Mouse (Mus musculus) kidney, adult 2 months (tissue): ENCODE data around the gene Adra2b. TPM values are rescaled to one million over a fixed set of nuclear protein-coding genes. Genes with fewer than 3 reads are reported as not detected.

Experiments
- DNase-seq: peaks from one replicate; pipeline ENCODE4 v3.0.0; 2021
- H3K27ac ChIP-seq: fragments of 200-500 bp; 2 replicates; pipeline ENCODE4 v1.5.1; 2012; ENCODE audit warnings: low read depth, low read length, control low read depth, inconsistent platforms; ENCODE audit not compliant: insufficient read depth
- H3K27me3 ChIP-seq: fragments of 200-500 bp; replicated peaks from 2 replicates; pipeline ENCODE4 v1.6.1; 2012; ENCODE audit warnings: mild to moderate bottlenecking, moderate library complexity, low read length, inconsistent platforms; ENCODE audit not compliant: control insufficient read depth, insufficient read depth
- H3K36me3 ChIP-seq: fragments of 200-500 bp; 2 replicates; pipeline ENCODE4 v1.6.1; 2012; ENCODE audit warnings: mild to moderate bottlenecking, moderate library complexity, low read length, inconsistent platforms; ENCODE audit not compliant: control insufficient read depth, insufficient read depth
- H3K4me1 ChIP-seq: fragments of 200-500 bp; 2 replicates; pipeline ENCODE4 v1.6.1; 2011; ENCODE audit warnings: low read length; ENCODE audit not compliant: control insufficient read depth, insufficient read depth
- H3K4me3 ChIP-seq: fragments of 200-500 bp; 2 replicates; pipeline ENCODE4 v1.5.1; 2011; ENCODE audit warnings: mild to moderate bottlenecking, low read depth, low read length, control low read depth; ENCODE audit not compliant: insufficient read depth
- CTCF ChIP-seq: fragments of 200-500 bp; conservative IDR thresholded peaks from 2 replicates; pipeline ENCODE4 v1.5.1; 2011; ENCODE audit warnings: low read depth, mild to moderate bottlenecking, control low read depth, low read length, moderate library complexity, mixed read lengths; ENCODE audit not compliant: insufficient read depth, insufficient read length
- POLR2A ChIP-seq: fragments of 200-500 bp; IDR thresholded peaks from one replicate; pipeline ENCODE4 v1.6.1; 2011; ENCODE audit warnings: low read depth, low read length, control low read depth
- WGBS: fragments of 180-500 bp; shearing (Covaris S2); methylation state at CpG from one replicate; pipeline ENCODE4 v1.1.7; 2018; 5-methylcytosine and 5-hydroxymethylcytosine counted together
- polyA plus RNA-seq: library from polyadenylated mRNA; depleted of rRNA; stranded (reverse); fragments of >200 nt; gene quantifications from 2 replicates; pipeline ENCODE4 v1.2.3, GENCODE M21; 2012; rRNA removed

Gene Adra2b
- polyA plus RNA-seq, 1 experiment, result 64.7 TPM

DNA sequence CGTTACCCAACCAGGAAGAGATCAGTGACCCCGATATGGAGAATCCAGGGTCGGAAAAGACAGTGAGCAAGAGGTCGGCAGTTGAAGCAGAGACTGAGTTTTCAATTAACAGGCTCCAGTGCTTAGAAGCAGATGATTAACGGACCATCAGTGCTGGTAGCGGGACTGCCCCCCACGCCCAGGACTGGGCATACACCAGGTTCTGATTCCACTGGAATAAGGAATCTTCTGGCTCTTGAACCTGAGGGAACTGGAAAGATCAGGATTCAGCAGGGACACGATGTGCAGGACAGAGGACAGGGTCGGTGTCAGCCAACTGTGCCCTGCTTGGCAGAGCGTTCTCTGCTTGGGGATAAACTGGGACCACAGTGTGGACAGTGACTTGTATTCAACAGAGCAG lies 52.8 kb downstream of the Adra2b start:
- Histone ChIP-seq H3K4me3 (no peak overlapping the region), H3K36me3 (no peaks in the 10 kb centered on the region), H3K27me3 (no peaks in the 10 kb centered on the region), H3K4me1 (peaks cover 15% of the 10 kb centered on the region; the same call in 1 of the 2 replicates), H3K27ac (peak overlapping the region; percentile 97)
- TF ChIP-seq CTCF (no peak), POLR2A (no peak)
- WGBS, result 24% methylated on average over 10 of the region's 10 CpGs
- DNase-seq, result peak; percentile 96

DNA sequence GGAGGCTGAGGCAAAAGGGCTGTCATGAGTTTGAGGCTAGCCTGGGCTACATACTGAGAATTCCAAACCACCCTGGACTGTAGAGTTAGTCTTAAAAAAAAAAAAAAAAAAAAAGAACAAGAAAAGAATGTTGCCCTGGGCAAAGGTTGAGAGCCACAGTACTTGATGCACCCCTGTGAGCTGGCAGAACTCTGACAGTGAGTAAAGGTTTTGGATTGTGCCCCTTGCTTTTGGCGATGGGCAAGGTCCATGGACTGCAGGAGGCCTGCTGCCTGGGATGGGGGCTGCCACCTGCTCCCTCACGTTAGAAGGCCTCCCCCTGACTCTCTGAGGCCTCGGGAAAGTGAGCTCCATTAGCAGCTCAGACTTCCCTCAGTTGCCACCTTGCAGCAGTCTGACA lies 53.7 kb downstream of the Adra2b start:
- Histone ChIP-seq H3K27ac (peak overlapping the region; percentile 97), H3K4me1 (peaks cover 15% of the 10 kb centered on the region; the same call in 1 of the 2 replicates), H3K27me3 (no peaks in the 10 kb centered on the region), H3K4me3 (no peak overlapping the region), H3K36me3 (no peaks in the 10 kb centered on the region)
- TF ChIP-seq POLR2A (no peak), CTCF (no peak)
- WGBS, result 38% methylated on average over 3 of the region's 3 CpGs
- DNase-seq, result peak; percentile 93

Other genes starting within 250 kb of the Adra2b start
- 0.34 and 0.61 TPM in 2 replicates for gene Ncaph, start 229.3 kb upstream of the Adra2b start, polyA plus RNA-seq
- 17.3 and 17.7 TPM in 2 replicates for gene Itpripl1, start 219.8 kb upstream of the Adra2b start, polyA plus RNA-seq
- 2.8 TPM in 2 replicates for gene 1810024B03Rik, start 154.9 kb upstream of the Adra2b start, polyA plus RNA-seq
- 45.9 and 46.8 TPM in 2 replicates for gene Snrnp200, start 154.8 kb upstream of the Adra2b start, polyA plus RNA-seq
- gene Ciao1, start 115.4 kb upstream of the Adra2b start, polyA plus RNA-seq, result 101 and 114 TPM in 2 replicates
- 90.0 and 105 TPM in 2 replicates for gene Tmem127, start 115.3 kb upstream of the Adra2b start, polyA plus RNA-seq
- 57.2 and 62.2 TPM in 2 replicates for gene Stard7, start 93.0 kb upstream of the Adra2b start, polyA plus RNA-seq
- 1.0 and 5.7 TPM in 2 replicates for gene Dusp2, start 27.0 kb upstream of the Adra2b start, polyA plus RNA-seq
- gene Astl, start 24.6 kb upstream of the Adra2b start, polyA plus RNA-seq, result not detected in 2 replicates
- 1.4 and 1.9 TPM in 2 replicates for gene Gpat2, start 62.0 kb downstream of the Adra2b start, polyA plus RNA-seq
- gene Fahd2a, start 81.4 kb downstream of the Adra2b start, polyA plus RNA-seq, result 71.9 and 86.5 TPM in 2 replicates
- gene Kcnip3, start 158.9 kb downstream of the Adra2b start, polyA plus RNA-seq, result 4.1 and 4.7 TPM in 2 replicates
- gene Prom2, start 178.3 kb downstream of the Adra2b start, polyA plus RNA-seq, result 15.6 and 20.5 TPM in 2 replicates
- gene Zfp661, start 223.9 kb downstream of the Adra2b start, polyA plus RNA-seq, result 3.1 and 4.1 TPM in 2 replicates
- gene Mrps5, start 224.0 kb downstream of the Adra2b start, polyA plus RNA-seq, result 72.0 and 90.4 TPM in 2 replicates